Mouse (Mus musculus): ENCODE data around the gene Tbc1d14. TPM values are rescaled to one million over a fixed set of nuclear protein-coding genes. Genes with fewer than 3 reads are reported as not detected.

Tbc1d14 gene
- polyA plus RNA-seq, 1 experiment: not detected

- WGBS: 91% methylated on average over 16 of the region's 16 CpGs
- Histone ChIP-seq H3K4me1 (ENCODE audit: control insufficient read depth, insufficient read depth, low read length) (peaks cover 21% of the 10 kb centered on the region), H3K4me3 (ENCODE audit: insufficient read depth, low read depth, low read length) (no peak overlapping the region), H3K27ac (ENCODE audit: insufficient read depth, low read depth, low read length) (no peak overlapping the region)
- TF ChIP-seq CTCF (IDR thresholded peaks at IDR 0.05; ENCODE audit: insufficient read depth, low read depth, low read length) (no peak), POLR2A (IDR thresholded peaks at IDR 0.05; ENCODE audit: insufficient read depth, low read depth, low read length) (no peak)
Measured at GRCm38 (mm10) chr5:36571371-36571770, 21.7 kb downstream of the Tbc1d14 start.

GRCm38 (mm10) chr5:36570546-36571245 is 22.4 kb downstream of the Tbc1d14 start:
- peaks cover 24% of the 10 kb centered on the region for H3K4me1 ChIP-seq (ENCODE audit: control insufficient read depth, insufficient read depth, low read length)
- 88% methylated on average over 4 of the region's 4 CpGs for WGBS
- no peak overlapping the region for H3K27ac ChIP-seq (ENCODE audit: insufficient read depth, low read depth, low read length)
- no peak overlapping the region for H3K4me3 ChIP-seq (ENCODE audit: insufficient read depth, low read depth, low read length)
- no peak for TF ChIP-seq CTCF (IDR thresholded peaks at IDR 0.05; ENCODE audit: insufficient read depth, low read depth, low read length)
- TF ChIP-seq POLR2A (IDR thresholded peaks at IDR 0.05; ENCODE audit: insufficient read depth, low read depth, low read length): no peak

- 93% methylated on average over 7 of the region's 7 CpGs for WGBS
Measured at GRCm38 (mm10) chr5:36570098-36570497, 23.0 kb downstream of the Tbc1d14 start.

GRCm38 (mm10) chr5:36568118-36568517 is 25.0 kb downstream of the Tbc1d14 start:
- TF ChIP-seq POLR2A (IDR thresholded peaks at IDR 0.05; ENCODE audit: insufficient read depth, low read depth, low read length) (no peak), CTCF (IDR thresholded peaks at IDR 0.05; ENCODE audit: insufficient read depth, low read depth, low read length) (no peak)
- 85% methylated on average over 4 of the region's 4 CpGs for WGBS
- H3K4me3 ChIP-seq (ENCODE audit: insufficient read depth, low read depth, low read length): no peak overlapping the region
- H3K27ac ChIP-seq (ENCODE audit: insufficient read depth, low read depth, low read length): no peak overlapping the region
- peaks cover 11% of the 10 kb centered on the region for H3K4me1 ChIP-seq (ENCODE audit: control insufficient read depth, insufficient read depth, low read length)

More at GRCm38 (mm10) chr5:36570098-36570497, 23.0 kb downstream of the Tbc1d14 start:
- Histone ChIP-seq H3K27ac (ENCODE audit: insufficient read depth, low read depth, low read length) (no peak overlapping the region), H3K4me1 (ENCODE audit: control insufficient read depth, insufficient read depth, low read length) (peaks cover 19% of the 10 kb centered on the region), H3K4me3 (ENCODE audit: insufficient read depth, low read depth, low read length) (no peak overlapping the region)
- TF ChIP-seq POLR2A (IDR thresholded peaks at IDR 0.05; ENCODE audit: insufficient read depth, low read depth, low read length): no peak
- no peak for TF ChIP-seq CTCF (IDR thresholded peaks at IDR 0.05; ENCODE audit: insufficient read depth, low read depth, low read length)

- TF ChIP-seq POLR2A (IDR thresholded peaks at IDR 0.05; ENCODE audit: insufficient read depth, low read depth, low read length) (no peak), CTCF (IDR thresholded peaks at IDR 0.05; ENCODE audit: insufficient read depth, low read depth, low read length) (no peak)
- H3K4me1 ChIP-seq (ENCODE audit: control insufficient read depth, insufficient read depth, low read length): peaks cover 12% of the 10 kb centered on the region
- H3K4me3 ChIP-seq (ENCODE audit: insufficient read depth, low read depth, low read length): no peak overlapping the region
- no peak overlapping the region for H3K27ac ChIP-seq (ENCODE audit: insufficient read depth, low read depth, low read length)
- WGBS: 45% methylated on average over 2 of the region's 2 CpGs
Measured at GRCm38 (mm10) chr5:36567627-36568026, 25.4 kb downstream of the Tbc1d14 start.

GRCm38 (mm10) chr5:36564530-36564929 is 28.5 kb downstream of the Tbc1d14 start:
- 91% methylated on average over 9 of the region's 9 CpGs for WGBS
- TF ChIP-seq CTCF (IDR thresholded peaks at IDR 0.05; ENCODE audit: insufficient read depth, low read depth, low read length): no peak
- no peak for TF ChIP-seq POLR2A (IDR thresholded peaks at IDR 0.05; ENCODE audit: insufficient read depth, low read depth, low read length)
- H3K4me3 ChIP-seq (ENCODE audit: insufficient read depth, low read depth, low read length): no peak overlapping the region
- no peak overlapping the region for H3K27ac ChIP-seq (ENCODE audit: insufficient read depth, low read depth, low read length)
- H3K4me1 ChIP-seq (ENCODE audit: control insufficient read depth, insufficient read depth, low read length): peaks cover 11% of the 10 kb centered on the region

- H3K4me1 ChIP-seq (ENCODE audit: control insufficient read depth, insufficient read depth, low read length): peaks cover 11% of the 10 kb centered on the region
Measured at GRCm38 (mm10) chr5:36563741-36564140, 29.3 kb downstream of the Tbc1d14 start.

GRCm38 (mm10) chr5:36562791-36563445 is 30.2 kb downstream of the Tbc1d14 start:
- Histone ChIP-seq H3K27ac (ENCODE audit: insufficient read depth, low read depth, low read length) (no peak overlapping the region), H3K4me1 (ENCODE audit: control insufficient read depth, insufficient read depth, low read length) (peaks cover 11% of the 10 kb centered on the region), H3K4me3 (ENCODE audit: insufficient read depth, low read depth, low read length) (no peak overlapping the region)
- WGBS: 88% methylated on average over 10 of the region's 10 CpGs
- TF ChIP-seq POLR2A (IDR thresholded peaks at IDR 0.05; ENCODE audit: insufficient read depth, low read depth, low read length): no peak

More at GRCm38 (mm10) chr5:36563741-36564140, 29.3 kb downstream of the Tbc1d14 start:
- TF ChIP-seq CTCF (IDR thresholded peaks at IDR 0.05; ENCODE audit: insufficient read depth, low read depth, low read length): no peak
- no peak for TF ChIP-seq POLR2A (IDR thresholded peaks at IDR 0.05; ENCODE audit: insufficient read depth, low read depth, low read length)
- 82% methylated on average over 6 of the region's 6 CpGs for WGBS
- no peak overlapping the region for H3K27ac ChIP-seq (ENCODE audit: insufficient read depth, low read depth, low read length)
- H3K4me3 ChIP-seq (ENCODE audit: insufficient read depth, low read depth, low read length): no peak overlapping the region

- TF ChIP-seq POLR2A (IDR thresholded peaks at IDR 0.05; ENCODE audit: insufficient read depth, low read depth, low read length) (no peak), CTCF (IDR thresholded peaks at IDR 0.05; ENCODE audit: insufficient read depth, low read depth, low read length) (no peak)
- no peak overlapping the region for H3K27ac ChIP-seq (ENCODE audit: insufficient read depth, low read depth, low read length)
- peaks cover 13% of the 10 kb centered on the region for H3K4me1 ChIP-seq (ENCODE audit: control insufficient read depth, insufficient read depth, low read length)
- 70% methylated on average over 4 of the region's 4 CpGs for WGBS
- H3K4me3 ChIP-seq (ENCODE audit: insufficient read depth, low read depth, low read length): no peak overlapping the region
Measured at GRCm38 (mm10) chr5:36561509-36561908, 31.6 kb downstream of the Tbc1d14 start.

All from olfactory bulb, adult 2 months (tissue).